Mouse (Mus musculus): ENCODE data around the gene Dnaaf5. TPM values are rescaled to one million over a fixed set of nuclear protein-coding genes. Genes with fewer than 3 reads are reported as not detected.

Dnaaf5 gene
- polyA plus RNA-seq, 2 experiments = 5.3 to 15.1 TPM

DNA sequence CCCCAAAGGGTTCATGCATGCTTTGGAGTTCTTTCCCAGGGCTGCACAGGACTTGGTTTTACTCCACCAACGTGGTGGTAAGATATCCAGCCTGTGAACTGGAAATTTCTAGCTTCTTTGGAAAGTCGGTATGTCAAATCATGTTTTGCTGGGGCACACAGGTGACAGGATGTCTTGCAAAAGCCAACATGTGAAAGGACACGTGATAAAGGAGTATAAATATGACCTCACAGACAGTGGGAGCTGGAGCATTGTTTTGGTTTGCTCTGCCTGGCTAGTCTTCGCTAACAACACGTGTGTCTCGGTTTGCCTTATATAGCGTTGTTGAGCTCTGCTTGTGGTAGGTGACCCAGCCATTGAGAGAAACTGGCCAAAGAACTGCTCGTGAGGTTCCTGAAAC lies 15.5 kb upstream of the Dnaaf5 start:
- peaks cover 8% of the 10 kb centered on the region; the same call in 1 of the 2 replicates for H3K27me3 ChIP-seq (ENCODE audit: control insufficient read depth, insufficient read depth, low read length)
- ATAC-seq (ENCODE audit: low FRiP score, low read depth) = no peak
- no peaks in the 10 kb centered on the region for H3K9me3 ChIP-seq (ENCODE audit: control insufficient read depth, low read length)
- TF ChIP-seq POLR2A (IDR thresholded peaks at IDR 0.05; ENCODE audit: borderline replicate concordance, extremely low read depth, insufficient read depth, insufficient read length) = no peak
- no peak for DNase-seq (ENCODE audit: low spot score)
- H3K4me3 ChIP-seq (replicated peaks; ENCODE audit: low read length) = no peak overlapping the region
- no peak overlapping the region for H3K4me2 ChIP-seq (replicated peaks; ENCODE audit: low read depth, low read length, severe bottlenecking)
- H3K9ac ChIP-seq (ENCODE audit: low read depth, low read length, severe bottlenecking) = no peak overlapping the region
- no peak overlapping the region for H3K27ac ChIP-seq (replicated peaks; ENCODE audit: low read depth, low read length)
- 80% methylated on average over 8 of the region's 8 CpGs for WGBS
- H3K36me3 ChIP-seq (ENCODE audit: control insufficient read depth, insufficient read depth, low read length) = no peaks in the 10 kb centered on the region
- H3K4me1 ChIP-seq (ENCODE audit: control insufficient read depth, insufficient read depth, low read length) = no peaks in the 10 kb centered on the region

DNA sequence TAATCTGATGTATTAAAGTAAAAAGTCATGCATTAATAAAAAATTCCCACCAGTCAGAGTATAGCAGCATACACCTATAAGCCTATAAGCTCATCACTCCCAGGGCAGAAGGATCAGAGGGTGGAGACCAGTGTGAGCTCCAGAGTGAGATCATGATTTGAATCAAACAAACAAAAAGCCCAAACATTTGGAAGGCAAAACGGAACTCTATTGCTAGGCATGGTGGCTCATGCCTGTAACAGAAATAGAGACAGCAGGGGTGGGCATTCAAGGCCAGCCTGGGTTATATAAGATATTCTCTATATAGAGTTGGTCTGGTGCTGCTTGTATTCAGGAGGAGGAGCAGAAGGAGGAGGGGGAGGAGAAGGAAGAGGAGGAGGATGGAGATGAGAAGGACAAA lies 13.7 kb upstream of the Dnaaf5 start:
- Histone ChIP-seq H3K4me2 (replicated peaks; ENCODE audit: low read depth, low read length, severe bottlenecking) (no peak overlapping the region), H3K9me3 (ENCODE audit: control insufficient read depth, low read length) (no peaks in the 10 kb centered on the region), H3K4me3 (replicated peaks; ENCODE audit: low read length) (no peak overlapping the region), H3K9ac (ENCODE audit: low read depth, low read length, severe bottlenecking) (no peak overlapping the region), H3K36me3 (ENCODE audit: control insufficient read depth, insufficient read depth, low read length) (no peaks in the 10 kb centered on the region), H3K4me1 (ENCODE audit: control insufficient read depth, insufficient read depth, low read length) (no peaks in the 10 kb centered on the region), H3K27ac (replicated peaks; ENCODE audit: low read depth, low read length) (no peak overlapping the region), H3K27me3 (ENCODE audit: control insufficient read depth, insufficient read depth, low read length) (no peaks in the 10 kb centered on the region)
- 60% methylated on average over 1 of the region's 1 CpGs for WGBS
- ATAC-seq (ENCODE audit: low FRiP score, low read depth) = no peak
- no peak for TF ChIP-seq POLR2A (IDR thresholded peaks at IDR 0.05; ENCODE audit: borderline replicate concordance, extremely low read depth, insufficient read depth, insufficient read length)
- DNase-seq (ENCODE audit: low spot score) = no peak

DNA sequence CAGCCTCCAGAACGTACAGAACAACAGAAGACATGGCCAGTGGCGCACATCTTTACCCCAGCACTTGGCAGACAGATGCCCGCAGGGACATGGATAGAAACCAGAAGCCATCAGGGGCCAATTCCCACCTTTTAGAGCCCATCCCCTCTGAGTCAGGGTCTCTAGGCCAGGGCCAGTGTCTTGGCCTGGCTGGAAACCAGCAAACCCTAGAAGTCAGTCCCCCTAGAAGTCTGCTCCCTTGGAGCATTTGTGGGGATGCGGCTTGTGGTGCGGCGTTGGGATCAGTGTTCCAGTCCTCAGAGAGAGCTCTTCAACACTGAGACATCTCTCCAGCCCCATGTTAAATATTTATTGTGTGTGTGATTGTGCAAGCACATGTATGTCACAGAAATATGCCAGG lies 12.8 kb upstream of the Dnaaf5 start:
- H3K9me3 ChIP-seq (ENCODE audit: control insufficient read depth, low read length) = no peaks in the 10 kb centered on the region
- no peak for ATAC-seq (ENCODE audit: low FRiP score, low read depth)
- no peak overlapping the region for H3K27ac ChIP-seq (replicated peaks; ENCODE audit: low read depth, low read length)
- no peak overlapping the region for H3K4me2 ChIP-seq (replicated peaks; ENCODE audit: low read depth, low read length, severe bottlenecking)
- 87% methylated on average over 6 of the region's 6 CpGs for WGBS
- H3K36me3 ChIP-seq (ENCODE audit: control insufficient read depth, insufficient read depth, low read length) = no peaks in the 10 kb centered on the region
- no peaks in the 10 kb centered on the region for H3K4me1 ChIP-seq (ENCODE audit: control insufficient read depth, insufficient read depth, low read length)
- TF ChIP-seq POLR2A (IDR thresholded peaks at IDR 0.05; ENCODE audit: borderline replicate concordance, extremely low read depth, insufficient read depth, insufficient read length) = no peak
- no peak for DNase-seq (ENCODE audit: low spot score)
- H3K27me3 ChIP-seq (ENCODE audit: control insufficient read depth, insufficient read depth, low read length) = no peaks in the 10 kb centered on the region
- no peak overlapping the region for H3K4me3 ChIP-seq (replicated peaks; ENCODE audit: low read length)
- H3K9ac ChIP-seq (ENCODE audit: low read depth, low read length, severe bottlenecking) = no peak overlapping the region

DNA sequence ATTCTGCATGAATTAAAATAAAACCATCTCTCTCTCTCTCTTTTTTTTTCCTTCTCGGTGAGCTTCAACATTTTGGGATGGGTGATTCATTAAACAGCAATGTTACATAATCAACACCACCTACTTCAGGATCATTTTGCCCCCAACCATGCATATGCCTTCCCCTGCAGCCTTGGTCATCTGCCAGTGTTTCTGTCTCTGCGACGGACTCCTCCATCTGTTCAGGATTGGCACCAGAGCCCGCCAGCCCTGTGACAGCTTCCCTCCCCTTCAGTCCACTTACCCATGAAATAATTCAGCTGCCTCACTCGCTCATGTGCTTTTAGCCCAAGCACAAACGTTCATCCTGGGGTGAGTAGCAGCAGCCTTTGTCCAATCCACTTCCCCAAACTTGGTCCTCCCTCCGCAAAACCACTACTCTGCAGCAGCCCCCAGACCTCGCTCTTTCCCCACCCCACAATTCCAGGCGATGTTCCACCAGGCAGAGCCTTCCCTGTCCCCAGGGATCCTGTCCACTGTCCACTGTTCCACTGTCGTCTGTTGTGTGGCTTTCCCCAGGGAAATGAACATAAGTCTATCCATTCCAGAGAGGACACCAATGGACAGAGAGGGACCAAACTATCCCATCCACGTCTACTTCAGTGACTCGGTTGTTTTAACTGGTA lies 11.6 kb upstream of the Dnaaf5 start:
- Histone ChIP-seq H3K9ac (ENCODE audit: low read depth, low read length, severe bottlenecking) (no peak overlapping the region), H3K4me2 (replicated peaks; ENCODE audit: low read depth, low read length, severe bottlenecking) (no peak overlapping the region), H3K36me3 (ENCODE audit: control insufficient read depth, insufficient read depth, low read length) (no peaks in the 10 kb centered on the region), H3K9me3 (ENCODE audit: control insufficient read depth, low read length) (no peaks in the 10 kb centered on the region), H3K4me1 (ENCODE audit: control insufficient read depth, insufficient read depth, low read length) (no peaks in the 10 kb centered on the region), H3K4me3 (replicated peaks; ENCODE audit: low read length) (no peak overlapping the region), H3K27me3 (ENCODE audit: control insufficient read depth, insufficient read depth, low read length) (no peaks in the 10 kb centered on the region), H3K27ac (replicated peaks; ENCODE audit: low read depth, low read length) (no peak overlapping the region)
- WGBS = 68% methylated on average over 12 of the region's 12 CpGs
- DNase-seq (ENCODE audit: low spot score) (no peak), ATAC-seq (ENCODE audit: low FRiP score, low read depth) (no peak)
- TF ChIP-seq POLR2A (IDR thresholded peaks at IDR 0.05; ENCODE audit: borderline replicate concordance, extremely low read depth, insufficient read depth, insufficient read length) = no peak

DNA sequence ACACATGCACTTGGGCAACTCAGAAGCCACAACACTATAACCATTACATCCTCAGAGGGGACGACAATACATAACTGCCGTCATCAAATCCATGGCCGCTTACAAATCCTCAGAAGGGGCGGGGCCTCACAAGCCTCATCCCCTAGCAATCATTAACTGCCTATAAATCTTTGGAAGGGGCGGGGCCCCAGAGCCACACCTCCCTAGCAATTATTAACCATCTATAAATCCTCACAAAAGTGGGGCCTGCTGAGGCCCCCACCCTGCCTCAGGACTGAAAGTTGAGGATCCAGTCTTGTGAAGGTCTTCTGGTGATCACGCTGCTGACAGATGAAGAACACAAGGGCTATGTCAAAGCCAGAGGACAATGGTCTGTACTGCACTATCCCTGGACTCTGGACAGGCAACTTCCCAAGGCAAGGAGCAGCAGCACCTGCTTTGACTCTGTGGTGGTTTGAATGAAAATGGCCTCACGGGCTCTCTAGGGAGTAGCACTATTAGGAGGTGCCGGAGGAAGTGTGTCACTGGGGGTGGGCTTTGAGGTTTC lies 11.0 kb upstream of the Dnaaf5 start:
- no peak for TF ChIP-seq POLR2A (IDR thresholded peaks at IDR 0.05; ENCODE audit: borderline replicate concordance, extremely low read depth, insufficient read depth, insufficient read length)
- DNase-seq (ENCODE audit: low spot score) = no peak
- H3K27me3 ChIP-seq (ENCODE audit: control insufficient read depth, insufficient read depth, low read length) = no peaks in the 10 kb centered on the region
- no peaks in the 10 kb centered on the region for H3K9me3 ChIP-seq (ENCODE audit: control insufficient read depth, low read length)
- H3K4me1 ChIP-seq (ENCODE audit: control insufficient read depth, insufficient read depth, low read length) = no peaks in the 10 kb centered on the region
- H3K4me3 ChIP-seq (replicated peaks; ENCODE audit: low read length) = no peak overlapping the region
- no peak overlapping the region for H3K27ac ChIP-seq (replicated peaks; ENCODE audit: low read depth, low read length)
- ATAC-seq (ENCODE audit: low FRiP score, low read depth) = no peak
- H3K36me3 ChIP-seq (ENCODE audit: control insufficient read depth, insufficient read depth, low read length) = no peaks in the 10 kb centered on the region
- WGBS = 68% methylated on average over 8 of the region's 8 CpGs
- H3K9ac ChIP-seq (ENCODE audit: low read depth, low read length, severe bottlenecking) = no peak overlapping the region
- no peak overlapping the region for H3K4me2 ChIP-seq (replicated peaks; ENCODE audit: low read depth, low read length, severe bottlenecking)

All from limb, embryonic 14.5 days (tissue).